Mouse (Mus musculus): Measurements from ENCODE around the gene Hnf4a.

GRCm38 (mm10) chr2:163460622-163461021 lies 46.0 kb upstream of the Hnf4a start:
- TF ChIP-seq CTCF (IDR thresholded peaks at IDR 0.05; ENCODE audit: low read depth) (no peak), EP300 (optimal IDR thresholded peaks at IDR 0.05) (no peak)

Data from stomach, postnatal 0 days (tissue).